Mouse (Mus musculus): ENCODE data around the gene Srd5a2.
"Not testable (repeated sequence)": the region's sequence is repeated elsewhere in the genome, so short reads cannot be mapped to it uniquely, and the experiment has no call there.

Srd5a2 gene

DNA sequence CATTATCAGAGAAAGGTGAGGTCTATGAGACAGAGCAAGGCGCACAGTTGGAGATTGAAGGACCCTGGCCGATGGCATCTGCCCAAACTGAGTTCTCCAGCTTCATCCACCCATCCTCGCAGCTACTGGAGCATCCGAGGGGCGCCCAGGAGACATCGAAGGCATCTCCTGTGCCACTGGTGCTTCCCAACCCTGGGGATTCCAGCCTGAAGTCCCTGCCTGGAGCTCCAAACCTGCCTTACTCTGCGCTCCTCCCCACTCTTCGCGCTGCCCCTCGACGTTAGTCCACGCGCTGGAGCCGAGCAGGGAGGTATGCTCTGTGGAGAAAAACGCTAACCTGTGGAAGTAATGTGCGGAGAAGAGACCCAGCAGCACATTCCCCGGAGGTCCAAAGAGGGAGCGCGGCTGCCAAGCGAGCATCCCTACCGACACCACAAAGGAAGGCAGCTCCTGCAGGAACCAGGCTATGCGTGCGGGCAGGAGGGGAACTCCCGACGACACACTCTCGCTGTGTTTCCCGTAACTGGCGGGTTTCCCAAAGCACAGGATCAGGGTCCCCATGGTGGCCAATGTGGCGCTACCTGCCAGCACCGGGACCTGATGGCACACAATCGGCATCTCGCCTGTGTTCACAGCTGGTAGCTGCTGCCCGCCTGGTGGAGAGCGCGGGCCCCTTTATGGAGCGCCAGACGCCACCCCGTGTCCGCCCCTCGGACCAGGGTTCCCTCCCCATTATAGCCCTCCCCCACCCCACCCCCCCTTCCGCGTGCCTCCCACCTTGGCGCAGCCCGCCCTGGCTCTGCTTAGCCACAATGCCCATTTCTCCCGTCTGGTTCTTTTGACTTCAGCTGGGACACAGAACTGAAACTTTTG is at the start of gene Srd5a2:
TSS of gene Srd5a2 (minus strand) at position 707 of the 873 bp plus-strand sequence.
- DNase-seq (ENCODE audit: low spot score in 2 of 2) = no peak

- DNase-seq (ENCODE audit: low spot score in 2 of 2) = no peak
Measured at GRCm38 (mm10) chr17:74088886-74089678, 41.4 kb upstream of the Srd5a2 start.

DNA sequence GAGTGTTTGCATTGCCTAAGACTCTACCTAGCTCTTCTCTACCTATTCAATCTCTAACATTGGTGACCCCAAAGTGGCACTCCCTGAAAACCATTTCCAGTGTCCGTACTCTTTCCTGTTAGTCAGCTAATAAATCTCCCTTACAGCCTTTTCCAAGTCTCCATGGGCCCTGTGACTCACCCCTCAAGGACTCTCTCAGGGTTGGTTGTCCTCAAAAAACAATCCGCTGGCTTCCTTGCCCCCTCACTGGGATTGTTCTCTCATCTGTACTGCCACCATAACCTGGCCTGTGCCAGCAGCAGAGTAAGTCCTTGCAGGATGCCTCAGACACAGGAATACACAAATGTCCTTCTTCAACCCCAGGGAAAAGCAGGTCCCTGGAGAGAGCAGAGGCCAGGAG is 40.3 kb upstream of the Srd5a2 start:
- DNase-seq (ENCODE audit: low spot score in 2 of 2) = no peak

- no peak for DNase-seq (ENCODE audit: low spot score in 2 of 2)
Measured at GRCm38 (mm10) chr17:74083370-74083769, 35.7 kb upstream of the Srd5a2 start.

GRCm38 (mm10) chr17:74080076-74080615 is 32.4 kb upstream of the Srd5a2 start:
- DNase-seq (ENCODE audit: low spot score in 2 of 2) = no peak

DNA sequence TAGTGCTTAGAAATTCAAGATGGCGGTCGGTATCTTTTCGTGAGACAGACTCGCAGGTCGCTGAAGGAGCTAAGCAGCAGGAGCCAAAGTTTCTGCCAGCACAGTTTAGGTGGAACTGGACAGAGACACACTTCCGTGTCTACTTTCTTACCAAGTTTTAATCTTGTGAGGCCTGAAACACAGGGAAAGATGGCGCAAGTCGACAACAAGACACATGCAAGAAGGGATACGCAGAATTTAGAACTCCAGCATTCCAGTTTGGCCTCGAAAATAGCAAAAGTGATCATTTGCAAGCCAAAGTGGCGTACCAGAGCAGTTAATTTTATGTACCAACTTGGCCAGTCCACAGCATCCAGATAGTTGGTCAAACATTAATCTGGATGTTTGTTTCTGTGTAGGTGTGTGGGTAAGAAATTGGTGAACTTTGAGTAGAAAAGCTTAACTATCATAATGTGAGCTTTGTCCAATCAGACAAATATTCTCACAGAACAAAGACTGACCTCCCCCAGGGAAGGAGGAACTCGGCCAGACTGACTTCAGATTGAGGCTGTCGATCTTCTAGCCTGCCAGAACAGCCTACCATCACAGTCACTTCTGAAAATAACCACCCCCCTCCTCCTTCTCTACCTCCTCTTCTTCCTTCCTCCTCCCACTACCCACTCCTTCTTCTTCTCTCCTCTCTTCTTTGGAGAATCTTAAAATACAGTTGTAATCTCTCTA is 31.2 kb upstream of the Srd5a2 start:
- no peak for DNase-seq (ENCODE audit: low spot score in 2 of 2)

GRCm38 (mm10) chr17:74073067-74073466 is 25.4 kb upstream of the Srd5a2 start:
- DNase-seq (ENCODE audit: low spot score in 2 of 2) = not testable (repeated sequence)

DNA sequence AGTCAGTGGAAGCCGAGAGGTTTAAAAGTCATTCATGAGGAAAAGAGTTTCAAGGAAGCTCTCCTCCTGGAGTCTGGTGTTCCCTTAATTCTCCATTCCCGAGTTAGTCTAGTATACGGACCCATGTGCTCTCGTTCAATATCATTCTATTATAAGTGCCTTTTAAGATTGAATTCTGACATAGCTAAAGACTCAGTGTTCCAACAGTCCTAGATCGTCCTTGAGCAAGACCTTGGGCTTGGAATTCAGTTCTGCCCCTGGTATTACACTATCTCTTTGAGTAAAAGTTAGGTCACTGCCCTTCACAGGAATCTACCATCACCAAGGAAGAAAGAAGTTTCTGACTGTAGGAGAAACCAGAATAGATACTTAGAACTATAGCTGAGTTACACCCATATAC is 15.0 kb upstream of the Srd5a2 start:
- DNase-seq (ENCODE audit: low spot score in 2 of 2) = not testable (repeated sequence)

DNA sequence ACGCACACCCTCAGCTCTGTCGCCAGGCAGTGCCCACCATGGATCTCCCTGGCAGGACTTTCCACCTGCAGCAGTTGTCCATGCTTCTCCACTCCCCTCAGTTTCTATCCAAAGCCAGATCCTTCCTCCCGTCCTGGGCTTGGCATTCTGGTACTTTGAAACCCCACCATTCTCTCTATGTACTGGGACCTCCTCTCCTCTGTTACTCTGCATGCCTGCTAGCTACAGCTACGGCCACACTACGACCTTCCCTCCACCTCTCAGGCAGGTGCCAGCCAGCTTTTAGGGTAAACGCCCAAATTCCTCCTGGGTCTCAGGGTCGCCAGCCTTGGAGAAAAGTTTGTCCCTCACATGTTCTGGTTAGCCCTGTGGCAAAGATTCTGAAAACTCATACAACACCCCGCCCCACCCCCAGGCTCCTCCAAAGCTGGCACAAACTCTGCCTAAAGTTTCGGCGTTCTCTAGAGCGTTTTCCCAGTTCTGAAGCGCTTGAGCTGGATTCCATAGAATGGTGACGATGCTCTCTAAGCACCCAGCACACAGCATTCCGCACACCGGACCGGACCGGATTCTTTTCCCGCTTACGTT is 607 bp upstream of the Srd5a2 start:
- no peak for DNase-seq (ENCODE audit: low spot score in 2 of 2)

DNA sequence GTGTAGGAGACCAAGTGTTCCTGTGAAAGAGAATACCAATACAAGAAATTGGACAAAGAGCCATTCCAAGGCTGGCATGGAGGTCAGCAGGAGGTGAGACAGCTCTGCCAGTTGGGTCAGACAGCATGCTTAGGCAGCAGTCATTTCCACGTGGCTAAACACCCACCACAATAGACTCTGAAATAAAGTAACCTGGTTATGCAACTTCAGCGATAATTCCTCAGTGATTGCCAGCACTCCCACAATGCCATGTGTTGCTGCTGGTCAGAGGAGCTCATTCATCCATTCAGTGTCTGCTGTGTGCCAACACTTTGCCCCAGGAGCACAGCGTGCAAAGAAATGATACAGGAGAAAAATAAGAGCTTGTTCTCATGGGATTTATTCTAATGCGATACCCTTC is 4.0 kb downstream of the Srd5a2 start:
- no peak for DNase-seq (ENCODE audit: low spot score in 2 of 2)

- DNase-seq (ENCODE audit: low spot score in 2 of 2) = peak; percentile 67 to 75
Measured at GRCm38 (mm10) chr17:74020526-74021203, 27.1 kb downstream of the Srd5a2 start.

GRCm38 (mm10) chr17:74018281-74018680 is 29.4 kb downstream of the Srd5a2 start:
- no peak for DNase-seq (ENCODE audit: low spot score in 2 of 2)

GRCm38 (mm10) chr17:74017649-74018048 is 30.1 kb downstream of the Srd5a2 start:
- DNase-seq (ENCODE audit: low spot score in 2 of 2) = no peak

DNA sequence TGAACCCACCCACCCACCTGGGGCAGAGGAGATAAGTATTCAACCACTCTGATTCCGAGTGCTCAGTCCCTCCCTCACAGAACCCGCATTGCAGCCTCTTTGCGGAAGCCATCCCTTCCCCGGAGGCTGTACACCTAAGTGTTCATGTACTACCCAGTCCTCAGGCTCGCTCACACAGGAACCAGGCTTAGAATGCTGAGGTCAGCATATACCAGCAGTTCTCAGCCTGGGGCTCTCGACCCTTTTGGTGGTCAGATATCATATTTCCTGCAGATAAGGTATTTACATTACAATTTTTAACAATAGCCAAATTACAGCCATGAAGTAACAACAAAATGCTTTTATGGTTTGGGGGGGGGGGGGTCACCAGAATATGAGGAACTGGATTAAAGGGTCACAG is 32.6 kb downstream of the Srd5a2 start:
- no peak for DNase-seq (ENCODE audit: low spot score in 2 of 2)

- DNase-seq (ENCODE audit: low spot score in 2 of 2) = no peak
Measured at GRCm38 (mm10) chr17:74008680-74009079, 39.0 kb downstream of the Srd5a2 start.

- DNase-seq (ENCODE audit: low spot score in 2 of 2) = no peak
Measured at GRCm38 (mm10) chr17:74007001-74007400, 40.7 kb downstream of the Srd5a2 start.

GRCm38 (mm10) chr17:74002396-74002795 is 45.3 kb downstream of the Srd5a2 start:
- DNase-seq (ENCODE audit: low spot score in 2 of 2) = no peak

GRCm38 (mm10) chr17:73995907-73996645 is 51.6 kb downstream of the Srd5a2 start:
- DNase-seq (ENCODE audit: low spot score in 2 of 2) = no peak

- no peak for DNase-seq (ENCODE audit: low spot score in 2 of 2)
Measured at GRCm38 (mm10) chr17:73991264-73991663, 56.5 kb downstream of the Srd5a2 start.

GRCm38 (mm10) chr17:73986571-73986970 is 61.1 kb downstream of the Srd5a2 start:
- no peak for DNase-seq (ENCODE audit: low spot score in 2 of 2)
